Mouse (Mus musculus) forebrain, embryonic 13.5 days (tissue): ENCODE measurements at regions not wholly inside any gene's neighbourhood (a gene's known extent, or its start where the extent isn't known, plus 50 kb on each side); places are given as distances from the start of the nearest gene placed in this dataset.

ENCODE experiments used
- ATAC-seq: fragments of 200-750 bp; cut with Nextera tagmentation; 2 replicates; pipeline ENCODE4 v1.8.0; 2017
- H3K27ac ChIP-seq: fragments of 300-500 bp; sonication (generic); 2 replicates; pipeline ENCODE4 v1.5.1; 2015; ENCODE audit warnings: inconsistent platforms, mild to moderate bottlenecking, moderate library complexity
- H3K27me3 ChIP-seq: fragments of 300-500 bp; sonication (generic); 2 replicates; pipeline ENCODE4 v1.6.1; 2015; ENCODE audit warnings: mild to moderate bottlenecking, inconsistent platforms
- H3K36me3 ChIP-seq: fragments of 300-500 bp; sonication (generic); 2 replicates; pipeline ENCODE4 v1.6.1; 2015; ENCODE audit warnings: mild to moderate bottlenecking, inconsistent platforms; ENCODE audit not compliant: poor library complexity, severe bottlenecking
- H3K4me1 ChIP-seq: fragments of 300-500 bp; sonication (generic); 2 replicates; pipeline ENCODE4 v1.6.1; 2015; ENCODE audit warnings: inconsistent platforms
- H3K4me2 ChIP-seq: fragments of 300-500 bp; sonication (generic); 2 replicates; pipeline ENCODE4 v1.6.1; 2015; ENCODE audit warnings: inconsistent platforms, mild to moderate bottlenecking, moderate library complexity
- H3K4me3 ChIP-seq: fragments of 300-500 bp; sonication (generic); 2 replicates; pipeline ENCODE4 v1.5.1; 2015; ENCODE audit warnings: mild to moderate bottlenecking, inconsistent platforms
- H3K9ac ChIP-seq: fragments of 300-500 bp; sonication (generic); 2 replicates; pipeline ENCODE4 v1.6.1; 2015; ENCODE audit warnings: mild to moderate bottlenecking, inconsistent platforms
- H3K9me3 ChIP-seq: fragments of 300-500 bp; sonication (generic); replicated peaks from 2 replicates; pipeline ENCODE4 v1.6.1; 2016; ENCODE audit warnings: inconsistent platforms
- WGBS: fragments of 180-500 bp; shearing (Covaris S2); methylation state at CpG from one replicate; pipeline ENCODE4 v1.1.7; 2015; 5-methylcytosine and 5-hydroxymethylcytosine counted together

DNA sequence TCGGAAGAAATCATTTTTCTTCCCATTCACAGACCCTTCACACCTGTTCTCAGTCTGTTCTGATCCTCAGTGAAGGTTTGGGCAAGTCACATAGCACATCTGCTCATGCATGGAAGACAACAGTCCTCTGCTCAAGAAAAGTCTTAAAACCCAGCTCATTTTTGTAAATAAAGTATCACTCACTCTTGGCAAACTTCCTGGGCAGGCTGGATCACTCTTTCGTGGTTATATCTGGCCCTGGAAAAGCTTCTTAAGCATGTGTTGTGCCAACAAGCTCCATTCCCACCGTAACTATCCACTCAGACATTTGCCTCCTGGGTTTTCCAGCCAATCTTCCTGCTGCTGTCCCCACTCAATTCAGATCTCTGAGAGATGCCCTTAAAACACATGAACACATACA lies 103.2 kb upstream of the Cep85l start:
- H3K4me2 ChIP-seq, result no peak overlapping the region
- H3K4me1 ChIP-seq, result no peaks in the 10 kb centered on the region
- H3K36me3 ChIP-seq, result no peaks in the 10 kb centered on the region
- H3K9me3 ChIP-seq, result no peaks in the 10 kb centered on the region
- H3K4me3 ChIP-seq, result no peak overlapping the region
- 76% methylated on average over 3 of the region's 3 CpGs for WGBS
- no peak overlapping the region for H3K27ac ChIP-seq
- no peak overlapping the region for H3K9ac ChIP-seq
- no peak for ATAC-seq
- H3K27me3 ChIP-seq, result no peaks in the 10 kb centered on the region

DNA sequence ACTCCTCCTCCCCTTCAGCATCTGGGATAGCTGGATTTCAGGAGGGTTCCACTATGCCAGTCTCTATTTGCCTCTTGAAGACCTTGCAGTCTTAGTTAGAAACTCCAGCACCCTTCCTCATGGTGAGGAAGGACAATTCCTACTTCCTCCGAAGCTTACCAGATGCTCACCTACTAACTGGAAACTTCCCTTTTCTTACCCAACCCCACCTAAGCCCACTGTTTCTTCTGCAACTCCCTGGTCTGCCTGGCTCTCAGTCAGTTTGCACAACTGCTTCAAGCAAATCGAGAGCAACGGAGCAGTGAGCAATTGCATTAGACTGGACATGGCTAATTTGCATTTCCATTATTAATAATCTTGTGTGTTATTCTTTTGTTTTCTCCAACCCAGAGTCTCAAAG lies 90.5 kb upstream of the Cep85l start:
- H3K9ac ChIP-seq, result no peak overlapping the region
- H3K4me2 ChIP-seq, result no peak overlapping the region
- no peak overlapping the region for H3K27ac ChIP-seq
- no peak overlapping the region for H3K4me3 ChIP-seq
- peaks cover 26% of the 10 kb centered on the region for H3K9me3 ChIP-seq
- H3K4me1 ChIP-seq, result peaks cover 7% of the 10 kb centered on the region; the same call in 1 of the 2 replicates
- no peaks in the 10 kb centered on the region for H3K27me3 ChIP-seq
- no peak for ATAC-seq
- no peaks in the 10 kb centered on the region for H3K36me3 ChIP-seq
- 89% methylated on average over 3 of the region's 3 CpGs for WGBS

DNA sequence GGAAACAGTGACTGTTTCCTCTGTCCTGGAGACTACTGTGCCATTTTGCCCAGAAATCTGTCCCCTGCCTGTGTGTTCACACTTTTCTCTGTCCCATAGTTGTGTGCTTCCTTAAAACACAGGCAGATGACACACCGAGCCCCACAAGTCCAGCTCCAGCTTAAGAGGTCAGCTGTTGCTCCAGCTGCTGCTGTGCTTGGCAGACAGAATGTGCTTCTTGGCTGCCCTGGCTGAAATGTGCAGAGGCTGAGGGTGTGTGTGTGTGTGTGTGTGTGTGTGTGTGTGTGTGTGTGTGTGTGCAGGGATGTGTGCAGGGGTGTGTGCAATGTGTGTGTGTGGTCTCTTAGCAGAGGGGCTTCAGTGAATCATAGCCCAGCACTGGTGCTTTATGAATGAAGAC lies 89.9 kb upstream of the Cep85l start:
- Histone ChIP-seq H3K4me2 (no peak overlapping the region), H3K27me3 (no peaks in the 10 kb centered on the region), H3K9ac (no peak overlapping the region), H3K9me3 (peaks cover 26% of the 10 kb centered on the region), H3K27ac (no peak overlapping the region), H3K4me1 (peaks cover 9% of the 10 kb centered on the region; the same call in 1 of the 2 replicates), H3K4me3 (no peak overlapping the region), H3K36me3 (no peaks in the 10 kb centered on the region)
- 89% methylated on average over 1 of the region's 1 CpGs for WGBS
- ATAC-seq, result no peak

DNA sequence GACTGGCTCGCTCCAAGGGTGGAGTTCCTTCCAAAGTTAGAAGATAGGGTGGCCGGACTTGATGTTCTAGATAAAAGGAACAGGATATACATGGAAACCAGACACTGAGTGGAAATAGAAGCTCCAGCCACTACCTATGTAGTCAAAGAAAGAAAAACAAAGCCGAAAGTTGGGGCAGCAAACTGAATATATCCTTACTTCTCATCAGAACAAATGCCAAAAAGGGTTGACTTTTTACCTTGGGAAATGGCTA lies 88.5 kb upstream of the Cep85l start:
- Histone ChIP-seq H3K9ac (no peak overlapping the region), H3K4me1 (peaks cover 19% of the 10 kb centered on the region), H3K27ac (no peak overlapping the region), H3K4me3 (no peak overlapping the region), H3K27me3 (no peaks in the 10 kb centered on the region), H3K36me3 (no peaks in the 10 kb centered on the region), H3K9me3 (peaks cover 17% of the 10 kb centered on the region), H3K4me2 (no peak overlapping the region)
- no peak for ATAC-seq
- 88% methylated on average over 3 of the region's 3 CpGs for WGBS

DNA sequence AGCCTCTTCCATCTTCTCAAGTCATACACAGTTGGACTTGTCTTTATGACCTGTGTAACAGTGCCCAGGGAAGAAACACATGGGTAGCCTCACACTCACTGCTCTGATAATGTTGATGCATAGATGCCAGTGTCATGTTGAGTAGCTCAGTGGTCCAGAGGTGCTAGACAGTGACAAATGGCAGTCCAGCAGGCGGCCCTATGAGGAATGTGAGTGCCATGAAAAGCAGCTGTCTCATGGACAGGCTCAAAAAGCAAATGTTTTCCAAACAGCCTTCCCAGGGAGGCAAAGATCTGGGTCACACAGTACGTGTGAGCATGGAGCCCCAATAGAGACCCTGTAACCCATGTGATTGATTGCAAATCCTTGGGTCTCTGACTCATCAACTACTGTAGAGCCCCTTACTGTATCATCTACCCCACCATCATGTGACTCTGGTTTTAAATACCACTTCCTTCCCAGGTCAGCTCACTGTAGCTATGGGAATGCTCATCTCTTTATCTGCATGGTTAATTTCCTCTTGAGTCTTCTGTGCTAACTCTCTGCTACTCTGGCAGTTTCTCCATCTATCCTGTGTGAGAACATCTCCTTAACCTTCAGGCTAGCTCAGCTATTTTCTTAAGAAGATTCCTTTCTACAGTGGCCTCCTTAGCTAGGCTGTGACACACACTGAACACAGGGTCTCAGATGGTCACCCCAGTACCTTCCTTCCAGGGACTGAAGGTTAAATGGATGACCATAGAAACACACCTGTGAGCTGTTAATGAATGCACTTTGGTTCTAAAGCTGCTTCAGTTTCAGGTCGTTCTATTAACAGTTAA lies 87.9 kb upstream of the Cep85l start:
- Histone ChIP-seq H3K27me3 (no peaks in the 10 kb centered on the region), H3K4me1 (peaks cover 25% of the 10 kb centered on the region), H3K4me2 (no peak overlapping the region), H3K27ac (no peak overlapping the region), H3K36me3 (no peaks in the 10 kb centered on the region), H3K9ac (no peak overlapping the region), H3K4me3 (no peak overlapping the region), H3K9me3 (peaks cover 15% of the 10 kb centered on the region)
- WGBS, result 89% methylated on average over 3 of the region's 3 CpGs
- no peak for ATAC-seq

DNA sequence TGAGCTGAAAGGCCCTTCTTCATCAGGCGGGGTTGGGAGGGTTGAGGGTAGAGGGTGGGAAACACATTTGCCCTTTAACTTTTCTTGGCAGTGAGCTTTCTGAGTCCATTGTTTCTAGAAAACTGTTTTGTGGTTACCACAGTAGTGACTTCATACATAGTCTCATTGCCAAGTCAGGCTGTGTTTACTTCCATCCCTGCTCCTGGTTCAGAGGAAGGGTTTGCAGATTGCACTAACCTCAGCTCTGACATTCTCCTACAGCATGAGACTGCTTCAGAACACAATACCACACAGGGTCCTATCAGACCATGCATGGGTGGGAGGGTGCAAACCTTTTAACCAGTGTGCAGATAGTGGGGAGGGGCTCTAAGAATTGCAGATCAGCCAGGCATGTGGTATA lies 87.1 kb upstream of the Cep85l start:
- Histone ChIP-seq H3K27ac (peak overlapping the region; percentile 14; the same call in 1 of the 2 replicates), H3K9ac (no peak overlapping the region), H3K27me3 (no peaks in the 10 kb centered on the region), H3K36me3 (no peaks in the 10 kb centered on the region), H3K9me3 (peaks cover 10% of the 10 kb centered on the region; the same call in 1 of the 2 replicates), H3K4me2 (no peak overlapping the region), H3K4me3 (no peak overlapping the region), H3K4me1 (peaks cover 30% of the 10 kb centered on the region)
- 80% methylated on average over 1 of the region's 1 CpGs for WGBS
- ATAC-seq, result no peak

DNA sequence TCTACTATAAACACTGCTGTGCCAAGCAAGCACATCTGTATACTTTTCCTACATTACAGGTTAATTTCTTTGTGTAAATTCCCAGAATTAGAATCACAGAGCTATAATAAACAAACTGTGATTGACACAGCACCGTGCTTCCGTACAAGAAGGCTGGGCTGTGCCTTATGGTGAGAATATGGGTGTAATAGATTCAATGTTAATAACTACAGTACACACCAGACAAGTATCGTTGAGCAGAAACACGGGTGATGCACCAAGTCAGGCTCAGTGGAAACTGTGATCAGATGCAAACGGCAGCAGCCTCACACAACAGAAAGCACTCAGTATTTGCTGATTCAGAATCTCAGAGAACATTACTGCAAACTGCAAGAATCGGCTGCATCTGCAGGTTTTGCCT lies 86.5 kb upstream of the Cep85l start:
- Histone ChIP-seq H3K9ac (no peak overlapping the region), H3K27me3 (no peaks in the 10 kb centered on the region), H3K9me3 (peaks cover 6% of the 10 kb centered on the region; the same call in 1 of the 2 replicates), H3K27ac (peak overlapping the region; percentile 14), H3K4me1 (peaks cover 30% of the 10 kb centered on the region), H3K4me3 (no peak overlapping the region), H3K36me3 (no peaks in the 10 kb centered on the region), H3K4me2 (no peak overlapping the region)
- WGBS, result 76% methylated on average over 6 of the region's 6 CpGs
- peak; percentile 60 for ATAC-seq

DNA sequence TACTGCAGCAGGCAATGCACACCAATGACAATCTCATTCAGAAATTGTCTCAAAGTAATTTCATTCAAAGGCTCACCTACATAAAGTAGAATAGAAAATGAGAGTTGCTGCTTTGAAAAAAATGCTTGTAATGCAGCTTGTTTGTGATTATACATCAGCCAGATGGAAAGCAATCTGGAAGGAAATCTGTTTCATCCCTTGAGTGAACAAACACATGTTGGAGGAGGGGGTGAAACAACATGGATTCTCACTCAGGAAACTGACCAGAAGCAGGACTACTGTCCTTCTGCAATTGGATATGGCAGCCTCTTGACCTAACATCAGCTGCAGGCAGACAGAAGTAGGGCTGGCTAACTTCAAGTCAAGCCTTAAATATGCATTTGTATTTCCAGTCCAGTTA lies 84.8 kb upstream of the Cep85l start:
- H3K27ac ChIP-seq, result peak overlapping the region; percentile 15

DNA sequence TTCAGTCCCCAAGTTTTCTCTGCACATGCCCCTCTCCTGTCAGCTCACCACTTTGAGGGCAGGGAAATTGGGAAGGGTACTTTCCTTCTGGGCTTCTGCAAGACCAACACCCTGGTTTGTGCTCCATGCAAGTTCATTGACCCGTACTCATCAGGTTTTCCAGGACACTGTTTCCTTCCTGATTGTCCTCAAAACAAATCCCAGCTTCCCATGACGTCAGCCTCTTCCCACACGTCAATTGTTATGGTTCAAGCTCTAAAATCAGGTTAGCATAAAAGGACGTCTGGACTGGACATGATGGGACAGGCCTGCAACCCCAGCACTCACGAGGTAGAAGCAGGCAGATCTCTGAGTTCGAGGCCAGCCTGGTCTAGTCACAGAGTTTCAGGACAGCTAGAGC lies 84.3 kb upstream of the Cep85l start:
- ATAC-seq, result 0 out of 2 replicates have a peak, but pooled peaks have one; percentile 5
- 37% methylated on average over 6 of the region's 6 CpGs for WGBS
- H3K36me3 ChIP-seq, result no peaks in the 10 kb centered on the region
- H3K27me3 ChIP-seq, result no peaks in the 10 kb centered on the region
- no peaks in the 10 kb centered on the region for H3K9me3 ChIP-seq
- H3K4me1 ChIP-seq, result peaks cover 30% of the 10 kb centered on the region
- H3K4me2 ChIP-seq, result no peak overlapping the region
- peak overlapping the region; percentile 15 for H3K27ac ChIP-seq
- no peak overlapping the region for H3K9ac ChIP-seq
- no peak overlapping the region for H3K4me3 ChIP-seq

More for the DNA sequence above, 84.8 kb upstream of the Cep85l start:
- no peaks in the 10 kb centered on the region for H3K9me3 ChIP-seq
- no peak overlapping the region for H3K4me2 ChIP-seq
- H3K9ac ChIP-seq, result no peak overlapping the region
- H3K4me1 ChIP-seq, result peaks cover 30% of the 10 kb centered on the region
- H3K4me3 ChIP-seq, result no peak overlapping the region
- ATAC-seq, result peak; percentile 3; the same call in 1 of the 2 replicates
- no peaks in the 10 kb centered on the region for H3K36me3 ChIP-seq
- H3K27me3 ChIP-seq, result no peaks in the 10 kb centered on the region

DNA sequence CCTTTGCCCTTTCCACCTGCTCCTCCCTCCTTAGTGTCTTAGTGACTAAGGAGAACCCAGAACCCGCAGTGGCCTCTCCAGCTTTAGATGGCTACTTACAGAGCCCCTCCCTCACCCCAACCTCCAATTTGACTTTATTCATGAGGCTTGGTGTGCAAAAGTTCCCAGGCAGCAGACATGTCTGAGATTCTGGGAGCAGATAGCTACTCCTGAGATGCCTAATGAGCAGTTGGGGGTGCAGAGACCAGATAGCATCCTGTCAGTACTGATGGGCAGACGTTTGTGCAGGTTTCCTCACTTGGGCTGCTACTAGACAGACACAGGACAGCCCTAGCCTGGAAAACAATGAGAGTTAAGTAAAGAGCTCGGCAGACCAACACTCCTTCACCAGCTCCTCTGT lies 83.7 kb upstream of the Cep85l start:
- Histone ChIP-seq H3K9ac (no peak overlapping the region), H3K27me3 (no peaks in the 10 kb centered on the region), H3K4me2 (peak overlapping the region; percentile 42), H3K4me1 (peaks cover 30% of the 10 kb centered on the region), H3K9me3 (no peaks in the 10 kb centered on the region), H3K4me3 (no peak overlapping the region), H3K36me3 (no peaks in the 10 kb centered on the region), H3K27ac (no peak overlapping the region)
- WGBS, result 29% methylated on average over 3 of the region's 3 CpGs
- peak; percentile 7; the same call in 1 of the 2 replicates for ATAC-seq

DNA sequence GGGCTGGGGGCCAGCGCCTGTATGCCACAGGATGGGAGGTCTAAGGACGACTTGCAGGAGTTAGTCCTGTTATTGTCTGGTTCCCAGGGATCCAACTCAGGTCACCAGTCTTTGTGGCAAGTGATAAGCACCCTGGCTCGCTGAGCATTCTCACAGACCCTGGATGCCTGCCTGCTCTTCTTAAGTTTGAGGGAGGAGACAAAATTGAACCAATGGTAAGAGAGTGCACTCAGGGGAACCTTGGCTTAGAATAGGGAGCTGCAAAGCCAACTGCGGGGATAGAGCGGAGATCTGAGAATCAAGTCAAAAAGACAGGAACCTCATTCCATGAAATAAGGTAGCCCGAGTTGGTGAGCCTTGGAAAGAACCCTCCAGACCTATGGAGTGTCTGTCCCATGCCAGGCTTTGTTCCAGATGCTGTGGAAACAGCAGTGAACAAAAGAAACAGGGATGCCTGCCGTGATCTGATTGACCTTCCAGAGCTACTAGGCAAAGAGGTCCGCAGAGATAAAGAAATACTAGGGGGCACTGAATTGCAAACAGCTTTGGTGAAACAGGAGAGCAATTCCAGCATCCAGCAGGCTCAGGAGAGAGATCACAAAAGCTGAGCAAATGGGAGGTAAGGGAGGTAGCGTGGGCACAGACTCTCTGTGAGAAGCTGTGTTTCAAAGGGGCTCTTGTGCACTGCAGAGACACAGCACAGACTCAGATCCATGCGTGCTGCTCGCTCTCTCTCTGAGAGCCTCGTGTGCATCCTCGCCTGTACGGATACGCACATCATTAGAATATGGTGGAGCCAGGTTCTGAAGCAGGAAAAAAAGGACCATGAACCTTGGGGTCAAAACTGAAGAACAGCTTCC lies 82.9 kb upstream of the Cep85l start:
- ATAC-seq, result peak; percentile 76
- H3K4me2 ChIP-seq, result peak overlapping the region; percentile 42
- H3K9ac ChIP-seq, result peak overlapping the region; percentile 52
- no peaks in the 10 kb centered on the region for H3K9me3 ChIP-seq
- no peaks in the 10 kb centered on the region for H3K27me3 ChIP-seq
- 20% methylated on average over 15 of the region's 15 CpGs for WGBS
- H3K4me1 ChIP-seq, result peaks cover 30% of the 10 kb centered on the region
- no peaks in the 10 kb centered on the region for H3K36me3 ChIP-seq
- H3K4me3 ChIP-seq, result 0 out of 2 replicates have a peak overlapping the region, but pooled peaks have one; percentile 6
- peak overlapping the region; percentile 51; the same call in 1 of the 2 replicates for H3K27ac ChIP-seq

DNA sequence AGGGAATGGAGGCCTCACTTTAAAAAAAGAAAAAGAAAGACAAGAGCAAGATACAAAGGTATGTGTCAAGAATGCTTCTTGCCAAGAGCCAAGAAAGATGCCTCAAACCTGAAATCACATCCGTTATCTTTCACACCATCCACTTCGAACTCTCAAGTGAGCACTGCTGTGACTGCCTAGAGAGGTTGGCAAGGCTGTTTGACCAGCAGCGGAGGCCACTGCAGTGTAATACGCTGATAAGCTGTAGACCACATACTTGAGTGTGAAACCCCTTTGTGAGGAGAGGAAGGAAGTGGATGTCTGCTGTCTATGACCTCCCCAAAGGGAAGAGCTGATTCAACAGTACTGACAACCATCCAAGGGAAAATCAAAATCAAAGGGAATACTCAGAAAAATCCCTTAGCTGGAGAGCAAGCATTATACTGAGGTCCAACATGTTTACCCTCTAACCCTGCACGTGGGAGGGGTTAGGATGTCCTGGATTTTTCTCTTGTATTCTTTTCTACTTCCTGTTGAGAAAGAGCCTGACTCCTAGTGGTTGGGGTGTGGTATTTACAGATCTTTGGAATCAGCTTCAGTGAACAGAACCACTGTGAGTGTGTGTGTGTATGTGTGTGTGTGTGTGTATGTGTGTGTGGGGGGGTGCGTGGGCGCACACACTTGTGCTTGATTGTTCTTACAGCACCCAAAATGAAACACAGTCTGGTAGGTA lies 81.5 kb upstream of the Cep85l start:
- H3K27me3 ChIP-seq, result no peaks in the 10 kb centered on the region
- ATAC-seq, result no peak
- no peaks in the 10 kb centered on the region for H3K9me3 ChIP-seq
- no peak overlapping the region for H3K4me3 ChIP-seq
- H3K4me1 ChIP-seq, result peaks cover 23% of the 10 kb centered on the region
- no peaks in the 10 kb centered on the region for H3K36me3 ChIP-seq
- 86% methylated on average over 7 of the region's 7 CpGs for WGBS
- H3K4me2 ChIP-seq, result no peak overlapping the region
- no peak overlapping the region for H3K27ac ChIP-seq
- H3K9ac ChIP-seq, result no peak overlapping the region
